Mouse (Mus musculus) megakaryocyte, adult 5-6 weeks (primary cell): ENCODE results near the gene Scamp4. TPM values are rescaled to one million over a fixed set of nuclear protein-coding genes. Genes with fewer than 3 reads are reported as not detected.

ENCODE experiments used
- ATAC-seq: 2 replicates; pipeline ENCODE4 v1.8.0; 2016; ENCODE audit warnings: mild to moderate bottlenecking, inconsistent platforms; ENCODE audit not compliant: poor library complexity, severe bottlenecking
- total RNA-seq, 2 experiments: library from RNA; stranded (forward) in 1 of 2; stranded (reverse) in 1 of 2; fragments of 153-499, 151-499 nt in 1 of 2; fragments of 221-1000, 200-1000 nt in 1 of 2; gene quantifications; 2 replicates each; pipeline versions ENCODE4 v1.2.3 to v1.2.4; 2015 to 2017

Scamp4 gene
- total RNA-seq (2015) (16.9 and 22.3 TPM in 2 replicates), total RNA-seq (2017) (4.8 and 11.4 TPM in 2 replicates)

DNA sequence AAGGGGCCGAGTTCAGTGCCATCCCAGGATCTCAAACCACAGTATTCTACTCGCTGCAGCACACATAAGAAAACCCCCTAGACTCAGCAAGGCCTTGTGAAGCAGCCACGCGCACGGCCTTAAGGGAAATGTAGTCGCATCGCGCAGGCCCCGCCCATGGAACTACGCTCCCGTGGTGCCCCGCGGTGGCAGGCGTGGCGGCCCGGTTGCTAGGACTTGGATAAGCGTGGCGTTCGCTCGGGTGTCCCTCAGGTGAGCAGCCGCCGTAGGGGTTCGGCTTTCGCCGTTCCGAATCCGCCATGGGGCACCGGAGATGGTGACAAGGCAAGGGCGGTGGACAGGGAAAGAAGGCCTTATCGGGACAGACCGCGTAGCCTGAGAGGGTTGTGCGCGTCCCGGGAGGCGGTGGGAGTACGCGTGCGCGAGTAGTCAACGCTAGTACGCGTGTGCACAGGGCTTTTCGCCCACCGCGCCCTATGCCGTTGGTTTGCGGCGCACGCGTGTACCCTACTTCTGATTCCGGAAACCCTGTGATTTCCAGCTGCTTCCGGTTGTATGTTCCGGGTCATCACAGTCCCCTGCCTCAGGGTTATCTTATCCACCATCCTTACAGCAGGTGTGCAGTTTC lies at the start of gene Scamp4, which contains the start of gene Adat3:
Gene Scamp4, plus strand, starts transcription at position 175 of the 628 bp plus-strand sequence.
Gene Adat3, plus strand, starts transcription at position 183 of the 628 bp plus-strand sequence.
- ATAC-seq, result peak; percentile 97

DNA sequence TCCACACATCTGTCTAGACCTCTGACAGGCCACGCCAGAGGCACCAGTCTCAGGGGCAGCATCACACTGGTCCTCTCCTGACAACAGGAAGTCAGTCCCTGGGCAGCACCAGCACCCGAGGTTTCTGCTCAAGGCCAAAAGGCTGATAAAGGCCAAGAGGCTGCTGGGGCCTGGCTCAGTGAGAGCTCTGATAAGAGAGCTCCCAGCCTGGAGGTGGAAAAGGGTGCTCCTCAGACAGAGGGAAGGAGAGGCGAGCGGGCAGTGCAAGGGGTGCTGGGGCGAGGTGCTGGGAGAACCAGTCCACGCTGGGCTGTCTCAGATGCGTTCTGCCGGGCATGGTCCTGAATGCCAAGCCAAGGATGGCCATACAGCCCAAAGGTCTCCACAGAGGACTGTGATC lies 49.1 kb upstream of the Scamp4 start:
- no peak for ATAC-seq

DNA sequence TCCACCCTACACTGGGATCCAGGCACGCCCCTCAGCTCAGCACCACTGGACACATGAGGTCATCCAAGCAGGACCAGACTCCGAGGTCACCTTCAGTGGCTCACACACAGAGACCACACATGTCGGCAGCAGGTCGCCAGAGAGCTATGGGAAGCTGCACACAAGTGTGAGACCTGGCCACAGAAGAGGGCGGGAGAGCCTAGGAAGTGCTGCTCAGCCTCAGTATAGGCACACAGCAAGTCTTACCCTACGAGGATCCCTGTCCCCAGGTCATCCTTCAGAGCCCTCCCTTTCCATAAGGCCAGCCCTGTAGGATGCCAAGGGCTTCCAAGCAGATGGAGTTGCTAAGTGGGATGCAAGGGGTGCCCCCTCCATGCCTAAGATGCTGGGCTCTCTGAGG lies 48.7 kb upstream of the Scamp4 start:
- no peak for ATAC-seq

DNA sequence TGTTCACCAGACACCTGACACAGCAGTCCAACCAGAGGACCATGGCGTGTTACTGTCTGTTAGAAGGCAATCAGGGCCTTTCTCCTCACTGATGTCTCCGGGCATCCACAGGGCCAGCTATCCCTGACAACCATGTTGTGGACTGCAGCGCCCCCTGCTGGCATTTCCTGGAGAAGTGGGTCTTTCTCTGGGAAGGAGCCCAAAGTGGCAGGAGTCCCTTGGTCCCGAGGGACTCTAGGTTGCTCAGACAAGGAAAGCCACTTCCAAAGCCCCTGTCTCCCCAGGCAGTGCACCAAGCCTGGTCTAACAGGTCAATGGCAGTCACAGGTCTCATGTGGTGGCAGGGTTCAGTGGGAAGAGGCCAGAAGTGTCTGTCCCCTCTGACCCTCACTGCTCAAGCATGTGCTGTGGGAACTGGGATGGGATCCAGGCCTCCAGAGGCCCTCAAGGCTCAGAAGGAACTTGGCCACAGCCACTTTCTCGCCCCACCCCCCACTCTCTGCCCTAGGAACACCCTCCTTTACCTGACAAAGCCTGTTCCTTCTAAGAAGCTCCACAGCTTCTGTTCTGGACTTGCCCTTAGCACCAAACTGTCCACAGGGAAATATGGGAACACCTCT lies 45.2 kb upstream of the Scamp4 start:
- ATAC-seq, result no peak

DNA sequence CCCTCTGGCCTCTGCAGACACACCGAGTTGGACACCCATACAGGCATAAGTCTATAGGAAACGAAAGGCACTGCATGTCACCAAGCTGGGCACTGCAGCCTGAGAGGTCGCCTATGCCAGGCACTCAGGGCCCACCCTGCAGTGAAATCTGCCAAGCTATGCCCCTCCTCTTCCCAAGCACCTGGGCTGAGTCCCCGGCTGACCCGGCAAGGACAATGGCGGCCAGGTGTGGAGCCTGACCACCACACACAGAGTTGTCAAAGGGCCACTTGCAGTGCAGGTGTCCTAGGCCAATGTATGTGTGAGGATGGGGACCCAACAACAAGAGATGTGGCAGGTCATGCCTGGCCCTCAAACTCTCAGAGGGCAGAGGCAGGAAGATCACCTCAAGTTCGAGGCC lies 43.2 kb upstream of the Scamp4 start:
- ATAC-seq, result no peak

DNA sequence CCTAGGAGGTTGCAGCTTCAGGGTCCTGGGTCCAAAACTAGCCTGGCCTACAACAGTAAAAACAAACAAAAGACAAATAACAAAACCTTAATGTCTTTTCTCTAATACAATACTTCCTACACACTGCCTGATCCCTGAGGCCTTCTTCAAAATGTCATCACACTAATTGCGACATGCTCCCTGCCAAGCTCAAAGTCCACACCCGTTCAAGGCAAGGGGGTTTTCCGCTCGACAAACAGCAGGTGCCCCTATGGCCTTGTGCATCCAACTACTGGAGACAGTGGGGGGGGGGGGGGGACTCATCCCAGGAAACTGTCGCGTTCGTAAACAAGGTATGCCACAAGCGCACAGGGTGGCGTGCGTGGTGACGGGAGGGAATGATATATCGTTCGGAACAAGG lies 42.1 kb upstream of the Scamp4 start:
- no peak for ATAC-seq

DNA sequence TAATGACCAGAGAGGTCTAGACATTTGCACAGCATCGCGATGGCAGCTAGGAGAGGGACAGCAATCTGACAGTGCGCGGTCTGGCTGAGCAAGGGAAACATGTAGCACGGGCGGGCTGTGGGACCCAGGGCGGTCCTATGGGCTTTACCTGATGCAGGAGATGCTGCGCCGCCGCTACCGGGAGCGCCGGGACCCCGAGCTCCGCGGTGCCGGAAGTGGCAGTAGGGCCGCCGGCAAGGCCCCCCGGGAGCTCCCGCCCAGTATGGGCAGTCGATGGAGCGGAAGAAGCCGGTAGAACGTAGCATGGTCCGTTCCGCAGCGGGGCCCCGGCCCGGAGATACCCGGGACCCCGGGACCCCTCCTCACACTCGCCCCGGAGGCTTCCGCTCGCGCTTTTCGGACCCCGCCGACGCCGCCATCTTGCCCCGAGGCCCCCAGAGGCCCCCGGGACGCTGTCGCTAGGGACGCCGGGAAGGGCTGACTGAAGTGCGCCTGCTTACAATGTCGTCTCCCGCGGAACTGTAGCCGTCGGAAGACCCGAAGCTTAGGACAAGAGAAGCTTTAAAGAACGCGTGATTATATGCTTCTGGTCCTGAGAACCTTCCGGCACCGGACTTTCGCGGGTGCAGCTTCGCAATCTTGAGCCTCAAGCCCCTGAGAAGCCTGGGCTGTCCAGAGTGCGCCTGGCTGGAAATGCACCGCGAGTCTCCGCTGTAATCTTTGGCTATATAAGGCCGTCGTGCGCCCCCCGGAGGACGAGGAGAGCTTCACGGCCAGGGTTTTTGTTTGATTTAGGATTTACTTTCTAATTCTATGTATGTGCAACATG lies 41.3 kb upstream of the Scamp4 start, which contains the start of gene Rexo1:
Gene Rexo1, minus strand, starts transcription at position 445 of the 829 bp plus-strand sequence.
- ATAC-seq, result peak; percentile 87

DNA sequence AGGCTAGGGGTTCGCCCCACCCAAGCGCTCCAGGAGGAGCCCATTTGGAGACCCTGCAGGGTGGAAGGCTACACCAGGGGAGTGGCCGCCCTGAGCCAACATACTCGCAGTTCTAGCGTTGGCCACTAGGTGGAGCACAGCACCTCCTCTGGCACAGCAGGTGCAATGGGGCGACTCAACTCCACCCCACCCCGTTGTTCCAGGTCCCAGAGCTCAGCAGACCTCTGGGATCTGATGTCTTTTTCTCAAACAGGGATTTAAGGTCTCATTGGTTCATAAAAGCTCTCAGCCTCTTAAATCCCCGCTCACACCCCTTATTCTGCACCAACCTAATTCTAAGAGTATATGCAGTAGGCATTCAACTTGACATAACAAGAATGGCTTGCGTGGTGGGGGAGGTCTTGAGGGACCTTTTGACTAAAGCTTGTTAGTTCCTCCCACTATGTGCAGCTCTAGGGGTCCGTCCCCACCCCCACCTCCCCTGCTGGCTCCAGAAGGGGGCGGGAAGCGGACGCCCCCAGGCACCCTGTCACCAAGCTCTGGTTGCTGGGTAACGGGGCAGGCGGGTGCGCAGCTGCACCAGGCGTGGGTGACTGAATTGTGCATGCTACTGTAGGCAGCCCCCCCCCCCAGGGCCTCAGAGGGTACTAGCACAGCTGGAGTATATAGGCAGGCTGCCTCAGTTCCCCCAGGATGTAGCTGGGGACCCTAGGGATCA lies 36.1 kb upstream of the Scamp4 start:
- ATAC-seq, result peak; percentile 67

DNA sequence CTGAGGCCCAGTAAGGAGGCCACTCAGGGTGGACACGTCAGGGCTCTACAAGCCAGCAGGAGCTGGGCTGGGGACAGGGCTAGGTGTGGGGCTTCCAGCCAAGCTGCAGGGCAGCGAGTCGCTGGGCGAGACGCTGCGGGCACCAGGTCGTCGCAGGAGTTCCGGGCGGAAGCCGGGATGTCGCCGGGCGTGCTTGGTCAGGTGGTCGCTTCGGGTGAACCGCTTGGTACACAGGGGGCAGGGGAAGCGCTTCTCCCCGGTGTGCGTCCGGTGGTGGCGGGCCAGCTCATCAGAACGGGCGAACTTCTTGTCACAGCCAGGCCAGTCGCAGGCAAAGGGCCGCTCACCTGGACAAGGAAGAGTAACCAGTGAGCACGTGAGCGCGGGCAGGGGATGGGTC lies 33.8 kb upstream of the Scamp4 start:
- ATAC-seq, result no peak

DNA sequence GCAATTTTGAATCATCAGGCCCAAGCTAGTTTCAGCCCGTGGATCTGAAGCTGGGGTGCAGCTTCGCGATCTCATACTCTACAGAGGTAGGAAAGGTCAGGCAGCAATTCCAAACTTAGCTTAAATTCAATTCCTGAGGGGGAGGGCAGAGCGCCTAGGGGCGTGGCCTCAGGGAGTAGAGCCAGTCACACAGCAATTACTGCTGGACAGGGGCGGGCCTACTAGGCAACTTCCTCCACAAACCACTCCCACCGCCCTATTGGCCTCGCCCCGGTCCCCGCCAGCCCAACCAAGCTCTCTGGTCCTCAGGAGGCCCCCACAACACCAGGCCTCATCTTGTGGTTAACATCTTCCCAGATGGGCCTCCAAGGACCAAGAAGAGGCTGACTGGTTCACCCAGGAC lies 33.0 kb upstream of the Scamp4 start:
- ATAC-seq, result peak; percentile 87

DNA sequence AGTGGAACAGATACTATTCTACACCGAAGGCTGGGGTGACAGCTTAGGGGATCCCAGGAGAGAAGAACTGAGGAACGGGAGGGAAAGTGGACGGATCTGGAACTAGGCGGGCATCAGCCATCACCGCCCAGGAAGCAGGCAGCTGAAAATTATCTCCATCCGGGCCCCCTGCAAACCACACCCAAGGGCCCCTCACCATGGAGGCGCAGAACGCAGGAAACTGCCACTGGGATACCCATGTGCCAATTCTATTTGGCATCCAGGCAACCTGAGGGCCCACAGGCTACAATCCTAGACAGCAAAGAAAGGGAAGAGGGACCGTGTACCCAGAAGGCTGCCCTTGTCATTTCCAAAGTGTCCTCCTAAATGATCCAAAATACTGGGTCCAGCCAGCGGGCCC lies 32.3 kb upstream of the Scamp4 start:
- no peak for ATAC-seq

DNA sequence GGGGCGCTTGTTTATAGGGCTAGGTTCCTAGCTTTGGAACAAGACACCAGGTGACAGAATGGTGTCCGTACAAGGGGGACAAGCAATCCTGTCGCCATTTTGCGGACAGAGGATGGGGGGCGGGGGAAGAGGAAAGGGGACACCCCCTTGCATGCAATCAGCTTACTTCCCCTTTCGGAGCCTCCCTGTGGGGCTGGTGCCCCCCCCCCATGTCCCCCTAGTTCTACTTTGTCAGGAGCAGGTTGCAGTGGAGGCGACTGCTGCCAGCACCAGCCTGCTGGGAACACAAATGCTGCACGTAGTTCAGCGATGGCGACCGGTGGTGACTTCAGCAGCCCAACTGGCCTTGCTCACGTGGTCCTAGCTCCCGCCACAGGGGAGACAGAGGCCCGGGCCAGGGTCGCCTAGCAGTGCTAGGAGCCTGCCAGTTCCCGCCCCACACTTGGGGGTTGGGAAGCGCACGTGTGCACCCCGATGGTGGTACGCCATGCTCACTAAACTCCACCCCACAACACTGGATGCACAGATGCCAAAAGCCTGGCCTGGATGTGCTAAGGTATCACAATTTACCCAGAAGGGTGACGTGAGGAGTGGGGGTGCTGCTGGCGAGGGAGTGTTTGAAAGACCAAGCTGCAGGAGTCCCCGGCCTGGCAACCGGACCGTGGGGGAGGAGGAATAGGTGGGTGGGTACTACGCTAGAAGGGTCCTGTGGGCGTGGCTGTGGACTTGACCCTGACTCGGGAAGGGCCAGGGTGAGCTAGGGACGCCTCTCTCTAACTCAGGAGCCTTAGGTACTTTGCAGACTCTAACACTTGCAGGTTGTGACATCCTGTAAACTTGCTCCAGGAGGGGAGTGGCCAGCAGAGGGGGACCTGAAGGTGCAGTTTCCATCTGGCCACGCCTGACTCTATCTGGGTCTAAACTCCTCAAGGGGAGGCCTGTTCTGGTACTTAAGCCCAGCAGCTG lies 31.5 kb upstream of the Scamp4 start:
- peak; percentile 27 for ATAC-seq

DNA sequence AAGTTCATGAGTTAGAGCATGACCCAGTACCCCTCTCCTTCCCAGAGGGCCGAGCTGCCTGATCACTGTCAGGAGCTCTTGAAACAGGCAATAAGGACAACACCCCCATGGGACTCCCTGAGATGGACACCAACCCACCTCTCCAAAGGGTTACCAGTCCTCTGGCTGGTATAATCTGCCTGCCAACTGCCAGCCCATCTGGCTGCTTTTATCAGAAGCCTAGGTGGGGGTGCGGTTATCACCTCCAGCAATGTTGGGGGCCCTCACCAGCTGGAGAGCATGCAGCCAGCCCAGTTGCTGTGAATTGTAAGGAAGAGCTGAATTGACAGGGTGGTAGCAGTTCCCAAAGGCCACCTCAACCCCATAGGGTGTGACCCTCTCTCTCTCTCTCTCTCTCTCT lies 30.2 kb upstream of the Scamp4 start:
- no peak for ATAC-seq

DNA sequence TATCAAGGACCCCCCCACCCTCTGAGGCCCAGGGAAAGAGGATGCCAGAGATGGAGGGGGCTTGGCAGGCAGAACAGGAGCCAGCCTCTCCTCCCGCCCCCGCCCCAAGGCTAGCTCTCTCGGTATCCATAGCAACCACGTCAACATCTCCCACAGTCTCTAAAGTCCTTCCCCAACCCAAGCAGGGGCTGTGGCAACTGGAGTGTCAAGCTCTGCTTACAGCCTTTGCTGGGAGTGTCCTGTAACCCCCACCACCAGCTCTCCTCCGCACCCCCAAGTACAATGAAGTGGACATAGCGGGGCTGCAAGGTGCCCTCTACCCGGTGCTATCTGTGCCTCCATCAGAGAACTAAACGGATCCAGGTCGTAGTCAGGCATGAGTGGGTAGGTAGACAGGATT lies 28.7 kb upstream of the Scamp4 start:
- no peak for ATAC-seq

DNA sequence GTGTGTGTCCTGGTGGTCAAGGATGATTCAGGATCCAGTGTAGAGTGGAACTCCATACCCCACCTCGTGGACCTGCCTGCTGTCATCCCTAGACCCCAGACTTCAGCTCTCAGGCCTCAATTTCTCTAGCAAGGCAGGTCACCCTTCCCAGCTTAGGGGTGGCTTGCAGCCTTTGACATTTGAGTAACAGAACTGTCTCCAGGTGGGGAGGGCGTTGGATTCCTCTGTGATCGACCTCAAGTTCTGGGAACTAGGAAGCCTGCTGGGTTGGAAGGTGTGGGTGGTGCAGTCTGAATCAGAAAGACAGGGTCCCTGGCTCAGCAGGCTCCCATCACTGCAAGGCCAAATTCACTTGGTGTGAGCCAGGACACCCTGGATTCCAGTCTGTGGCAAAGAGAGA lies 27.8 kb upstream of the Scamp4 start:
- ATAC-seq, result no peak

DNA sequence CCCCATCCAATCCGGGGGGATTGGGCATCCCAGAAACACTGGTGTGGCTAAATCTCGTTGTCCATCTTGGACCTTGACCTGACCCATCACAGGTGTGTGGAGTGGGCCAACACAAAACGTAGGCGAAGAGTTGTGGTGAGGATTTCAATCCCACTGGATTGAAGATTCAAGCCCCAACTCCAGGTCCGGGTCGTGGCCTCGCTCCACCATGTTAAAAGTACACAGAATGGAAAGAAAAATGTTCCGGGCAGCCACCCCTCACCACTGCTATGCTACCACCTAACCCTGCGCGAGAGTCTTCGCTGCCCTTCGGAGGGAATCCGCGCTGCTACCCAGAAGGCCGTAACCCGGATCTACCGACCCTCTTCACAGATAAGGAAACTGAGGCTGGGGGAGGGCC lies 26.7 kb upstream of the Scamp4 start:
- no peak for ATAC-seq

DNA sequence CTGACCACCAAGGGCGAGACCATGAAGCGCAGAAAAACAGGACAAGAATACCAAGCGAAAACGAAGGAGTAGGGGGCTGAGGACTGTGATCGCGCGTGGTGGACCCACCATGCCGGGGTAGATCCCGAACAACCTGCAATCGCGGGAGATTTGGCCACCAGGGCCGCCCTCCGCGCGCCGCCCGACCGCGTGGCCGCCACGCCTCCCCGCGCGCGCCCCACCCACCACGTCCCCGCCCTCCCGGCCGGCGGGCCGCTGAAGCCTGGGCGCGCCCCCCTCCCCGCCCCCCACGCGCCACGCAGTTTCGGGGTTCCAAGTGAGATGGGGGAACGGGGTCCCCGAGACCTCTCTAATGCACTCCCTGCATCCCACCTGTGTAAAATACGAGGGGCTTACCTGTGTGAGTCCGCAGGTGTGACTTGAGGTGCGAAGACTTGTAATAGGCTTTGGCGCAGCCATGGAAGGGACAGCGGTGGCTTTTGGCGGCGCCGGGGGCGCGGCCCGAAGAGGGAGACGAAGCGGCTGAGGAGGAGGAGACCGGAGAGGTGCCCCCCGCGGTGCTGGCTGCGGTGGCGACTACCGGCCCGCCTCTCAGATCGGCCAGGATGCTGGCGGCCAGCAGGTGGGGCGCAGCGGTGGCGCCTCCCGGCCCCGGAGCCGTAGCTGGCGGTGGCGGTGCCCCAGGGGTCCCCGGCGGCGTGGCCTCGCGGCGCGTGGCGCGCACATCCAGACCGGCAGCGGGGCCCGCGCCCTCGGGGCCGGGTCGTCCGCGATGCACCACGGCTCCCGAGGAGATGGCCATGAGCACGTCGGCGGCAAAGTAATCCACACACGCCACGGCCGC lies 26.1 kb upstream of the Scamp4 start:
- ATAC-seq, result no peak

DNA sequence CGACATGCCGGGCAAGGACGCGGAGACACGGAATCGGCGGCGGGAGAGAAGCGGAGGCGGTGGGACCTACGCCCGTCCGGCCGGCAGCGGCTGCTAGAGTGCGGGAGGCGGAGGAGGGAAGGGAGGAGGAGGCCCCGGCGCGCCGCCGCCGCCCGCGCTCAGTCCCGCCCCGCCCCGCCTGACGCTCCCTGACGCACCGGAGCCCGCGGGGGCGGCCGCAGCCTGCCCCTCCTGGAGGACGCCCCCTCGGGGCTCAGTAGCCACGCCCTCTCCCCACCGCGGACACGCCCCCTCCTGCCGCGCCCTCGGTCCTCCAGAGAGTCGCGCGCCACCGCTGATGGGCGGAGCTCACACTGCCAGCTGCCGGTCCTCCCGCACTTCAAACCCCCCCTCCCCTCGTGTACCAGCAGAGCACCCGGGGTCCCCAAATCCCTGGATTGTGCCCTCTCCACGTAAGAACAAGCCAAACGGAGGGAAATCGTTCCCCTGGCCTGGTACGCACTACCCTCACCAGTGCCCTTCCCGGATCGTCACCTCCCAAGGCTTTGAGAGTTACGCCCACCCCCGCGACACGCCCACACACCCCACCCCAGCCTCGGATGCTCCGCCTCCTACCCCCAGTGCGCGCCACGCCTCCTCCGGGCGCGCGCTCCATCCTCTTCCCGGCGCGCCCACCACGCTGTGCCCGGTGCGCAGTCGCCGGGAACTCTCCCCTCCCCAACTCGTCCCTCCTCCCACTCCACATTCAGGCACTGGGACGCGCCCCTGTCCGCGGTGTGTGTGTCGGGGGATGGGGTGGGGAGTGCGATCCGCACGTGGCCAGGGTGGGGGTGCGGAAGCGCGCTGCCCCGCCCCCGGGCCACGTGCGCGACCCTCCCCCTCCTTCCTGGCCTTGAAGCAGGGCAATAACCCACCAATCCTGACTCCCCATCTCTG lies 25.2 kb upstream of the Scamp4 start, which contains the start of gene Klf16:
Gene Klf16, minus strand, starts transcription at position 127 of the 936 bp plus-strand sequence.
- peak; percentile 83 for ATAC-seq
